Mouse (Mus musculus) embryonic facial prominence, embryonic 14.5 days (tissue): ENCODE data around the gene Sorbs1. TPM values are rescaled to one million over a fixed set of nuclear protein-coding genes. Genes with fewer than 3 reads are reported as not detected.
A peak's percentile ranks its signal among the peaks of the same experiment; 100 is the strongest.

Source experiments
- ATAC-seq: fragments of 200-750 bp; cut with Nextera tagmentation; 2 replicates; pipeline ENCODE4 v1.8.0; 2017; ENCODE audit warnings: low read depth, moderate number of reproducible peaks, moderate TSS enrichment
- DNase-seq: peaks from one replicate; pipeline ENCODE4 v3.0.0-alpha.2; 2015; ENCODE audit warnings: low spot score
- H3K27ac ChIP-seq: fragments of 300-500 bp; sonication (generic); replicated peaks from 2 replicates; pipeline ENCODE4 v1.5.1; 2014; ENCODE audit warnings: low read depth, mild to moderate bottlenecking, low read length, moderate library complexity
- H3K27me3 ChIP-seq: fragments of 300-500 bp; sonication (generic); replicated peaks from 2 replicates; pipeline ENCODE4 v1.6.1; 2014; ENCODE audit warnings: low read length; ENCODE audit not compliant: control insufficient read depth, insufficient read depth
- H3K36me3 ChIP-seq: fragments of 300-500 bp; sonication (generic); 2 replicates; pipeline ENCODE4 v1.6.1; 2014; ENCODE audit warnings: low read length, mixed read lengths; ENCODE audit not compliant: control insufficient read depth, insufficient read depth
- H3K4me1 ChIP-seq: fragments of 300-500 bp; sonication (generic); 2 replicates; pipeline ENCODE4 v1.6.1; 2014; ENCODE audit warnings: antibody characterized with exemption, low read length; ENCODE audit not compliant: control insufficient read depth, insufficient read depth
- H3K4me2 ChIP-seq: fragments of 300-500 bp; sonication (generic); 2 replicates; pipeline ENCODE4 v1.6.1; 2014; ENCODE audit warnings: low read depth, mild to moderate bottlenecking, low read length, moderate library complexity, mixed read lengths
- H3K4me3 ChIP-seq: fragments of 300-500 bp; sonication (generic); 2 replicates; pipeline ENCODE4 v1.5.1; 2014; ENCODE audit warnings: low read depth, mild to moderate bottlenecking, low read length
- H3K9ac ChIP-seq: fragments of 300-500 bp; sonication (generic); 2 replicates; pipeline ENCODE4 v1.6.1; 2014; ENCODE audit warnings: low read depth, mild to moderate bottlenecking, low read length, moderate library complexity, mixed read lengths
- H3K9me3 ChIP-seq: fragments of 300-500 bp; sonication (generic); 2 replicates; pipeline ENCODE4 v1.6.1; 2016; ENCODE audit warnings: low read length; ENCODE audit not compliant: control insufficient read depth
- WGBS: fragments of 180-500 bp; shearing (Covaris S2); extraction: QIAGEN DNeasy Blood & Tissue Kit; methylation state at CpG from one replicate; pipeline ENCODE4 v1.1.7; 2014; 5-methylcytosine and 5-hydroxymethylcytosine counted together
- polyA plus RNA-seq: library from polyadenylated mRNA; unstranded; fragments of >200 nt; fragmentation: Nextera tagmentation; extraction: Ambion mirVana; gene quantifications from 2 replicates; pipeline ENCODE4 v1.2.1, GENCODE M21; 2014

Gene Sorbs1
- polyA plus RNA-seq, 1 experiment from 2014 or later: 54.1 TPM

DNA sequence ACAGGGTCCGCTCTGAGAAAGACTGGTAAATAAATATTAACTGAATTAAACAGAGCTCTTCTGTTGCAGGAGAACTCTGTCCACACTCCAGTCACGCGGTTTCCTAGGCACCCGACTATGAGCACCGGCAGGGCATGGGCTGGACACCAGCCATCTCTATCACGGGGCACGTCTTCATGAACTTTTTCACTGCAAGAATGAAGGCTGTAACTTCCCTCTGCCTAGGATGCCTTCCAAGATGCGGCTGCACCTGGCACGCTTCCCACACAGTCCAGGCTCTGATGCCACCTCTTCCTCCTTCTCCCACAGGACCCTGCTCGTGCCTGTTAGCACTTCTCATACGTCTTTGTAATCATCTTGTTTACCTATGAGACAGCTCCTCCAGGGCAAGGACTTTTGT lies 26.0 kb downstream of the Sorbs1 start:
- Histone ChIP-seq H3K4me2 (no peak overlapping the region), H3K4me3 (no peak overlapping the region), H3K4me1 (peaks cover 7% of the 10 kb centered on the region; the same call in 1 of the 2 replicates), H3K27ac (no peak overlapping the region), H3K9ac (no peak overlapping the region), H3K27me3 (no peaks in the 10 kb centered on the region), H3K36me3 (no peaks in the 10 kb centered on the region), H3K9me3 (no peaks in the 10 kb centered on the region)
- WGBS: 68% methylated on average over 11 of the region's 11 CpGs
- DNase-seq (peak; percentile 59), ATAC-seq (peak; percentile 58; the same call in 1 of the 2 replicates)

DNA sequence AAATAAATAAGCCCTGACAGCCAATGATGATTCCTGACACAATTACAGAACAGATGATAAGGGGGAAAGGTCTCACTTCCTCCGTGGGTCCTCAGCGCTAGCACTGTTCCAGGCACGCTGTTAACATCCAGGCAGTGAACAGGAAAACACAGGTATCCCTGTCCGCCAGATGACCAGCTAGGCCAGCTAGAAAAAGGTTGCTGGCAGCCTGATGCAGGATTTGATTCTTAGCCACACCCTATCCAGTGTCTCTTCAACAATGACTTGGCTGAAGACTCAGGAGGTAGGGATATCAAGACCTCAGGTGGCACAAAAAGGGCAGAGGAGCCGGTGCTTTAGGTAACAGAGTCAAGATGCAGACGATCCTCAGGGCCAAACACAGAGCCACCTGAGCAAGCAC lies 32.5 kb downstream of the Sorbs1 start:
- Histone ChIP-seq H3K27ac (no peak overlapping the region), H3K4me2 (no peak overlapping the region), H3K36me3 (no peaks in the 10 kb centered on the region), H3K4me3 (no peak overlapping the region), H3K4me1 (peaks cover 11% of the 10 kb centered on the region), H3K9ac (no peak overlapping the region), H3K27me3 (no peaks in the 10 kb centered on the region), H3K9me3 (no peaks in the 10 kb centered on the region)
- 77% methylated on average over 6 of the region's 6 CpGs for WGBS
- no peak for DNase-seq
- no peak for ATAC-seq

DNA sequence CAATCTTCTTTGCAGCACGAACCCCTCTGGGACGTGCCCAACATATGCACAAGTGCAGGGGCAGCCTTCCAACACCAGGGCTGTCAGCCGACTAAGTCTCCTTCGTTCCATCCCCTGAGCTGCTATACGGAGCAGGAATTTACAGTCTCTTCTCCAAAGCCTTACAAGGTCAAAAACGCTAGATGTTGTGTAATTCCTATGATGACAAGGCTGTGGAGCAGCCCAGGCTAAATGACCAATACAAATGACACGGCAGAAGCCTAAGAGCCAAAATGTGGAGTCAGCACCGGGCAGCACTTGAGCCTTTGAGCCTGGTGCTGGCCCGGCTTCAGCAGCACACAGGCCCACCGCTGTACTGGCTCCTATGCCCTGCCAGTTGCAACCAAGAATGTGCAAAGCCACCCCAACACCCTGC lies 35.4 kb downstream of the Sorbs1 start:
- H3K27me3 ChIP-seq: no peaks in the 10 kb centered on the region
- no peak for ATAC-seq
- WGBS: 75% methylated on average over 10 of the region's 10 CpGs
- H3K9ac ChIP-seq: no peak overlapping the region
- H3K9me3 ChIP-seq: no peaks in the 10 kb centered on the region
- peaks cover 11% of the 10 kb centered on the region for H3K4me1 ChIP-seq
- DNase-seq: no peak
- H3K36me3 ChIP-seq: no peaks in the 10 kb centered on the region
- no peak overlapping the region for H3K4me2 ChIP-seq
- no peak overlapping the region for H3K4me3 ChIP-seq
- no peak overlapping the region for H3K27ac ChIP-seq

DNA sequence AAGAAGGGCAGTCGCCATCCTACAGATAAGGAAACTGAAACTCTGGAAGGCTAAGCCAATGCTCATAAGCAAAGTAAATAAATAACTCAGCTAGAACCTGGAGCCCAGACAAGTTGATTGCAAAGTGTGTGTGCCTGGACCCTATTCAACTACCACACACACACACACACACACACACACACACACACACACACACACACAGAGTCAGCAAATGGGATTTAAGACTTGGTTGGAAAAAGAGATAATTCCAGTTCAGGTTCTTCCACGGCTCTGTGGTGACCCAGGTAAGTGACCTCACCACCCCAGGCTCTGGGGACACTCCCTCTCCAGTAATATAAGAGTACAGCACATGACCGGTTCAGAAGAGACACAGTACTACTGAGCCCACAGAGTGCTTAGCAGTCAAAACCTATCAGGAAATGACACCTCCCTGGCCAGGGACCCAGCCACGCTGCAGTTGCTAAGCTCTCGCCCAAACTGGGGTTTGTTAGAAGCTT lies 36.1 kb downstream of the Sorbs1 start:
- H3K36me3 ChIP-seq: no peaks in the 10 kb centered on the region
- H3K9me3 ChIP-seq: no peaks in the 10 kb centered on the region
- no peak overlapping the region for H3K4me2 ChIP-seq
- peaks cover 11% of the 10 kb centered on the region for H3K4me1 ChIP-seq
- H3K4me3 ChIP-seq: no peak overlapping the region
- no peak for DNase-seq
- H3K27me3 ChIP-seq: no peaks in the 10 kb centered on the region
- no peak for ATAC-seq
- H3K27ac ChIP-seq: no peak overlapping the region
- 61% methylated on average over 5 of the region's 5 CpGs for WGBS
- H3K9ac ChIP-seq: no peak overlapping the region

DNA sequence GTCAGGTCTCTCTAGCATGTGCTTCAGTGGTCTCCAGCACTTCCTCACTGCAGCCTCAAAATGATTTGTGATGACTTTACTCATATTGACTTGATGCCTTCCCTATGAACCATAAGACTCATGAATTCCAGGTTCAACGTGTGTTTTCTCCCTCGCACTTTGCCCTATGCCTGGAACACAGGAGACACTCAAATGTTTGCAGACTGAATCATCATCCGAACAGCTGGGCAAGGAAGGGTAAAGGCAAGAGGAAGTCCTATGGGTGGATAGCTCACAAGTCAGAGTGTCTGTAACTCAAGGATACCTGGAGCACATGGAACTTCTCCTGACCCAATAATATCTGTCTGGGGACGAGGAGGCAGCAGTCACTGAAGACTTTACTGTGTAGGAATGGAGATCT lies 37.1 kb downstream of the Sorbs1 start:
- WGBS: 86% methylated on average over 4 of the region's 4 CpGs
- Histone ChIP-seq H3K27ac (no peak overlapping the region), H3K9ac (no peak overlapping the region), H3K27me3 (no peaks in the 10 kb centered on the region), H3K36me3 (no peaks in the 10 kb centered on the region), H3K4me1 (peaks cover 17% of the 10 kb centered on the region), H3K4me2 (no peak overlapping the region), H3K4me3 (no peak overlapping the region), H3K9me3 (no peaks in the 10 kb centered on the region)
- ATAC-seq (no peak), DNase-seq (no peak)

DNA sequence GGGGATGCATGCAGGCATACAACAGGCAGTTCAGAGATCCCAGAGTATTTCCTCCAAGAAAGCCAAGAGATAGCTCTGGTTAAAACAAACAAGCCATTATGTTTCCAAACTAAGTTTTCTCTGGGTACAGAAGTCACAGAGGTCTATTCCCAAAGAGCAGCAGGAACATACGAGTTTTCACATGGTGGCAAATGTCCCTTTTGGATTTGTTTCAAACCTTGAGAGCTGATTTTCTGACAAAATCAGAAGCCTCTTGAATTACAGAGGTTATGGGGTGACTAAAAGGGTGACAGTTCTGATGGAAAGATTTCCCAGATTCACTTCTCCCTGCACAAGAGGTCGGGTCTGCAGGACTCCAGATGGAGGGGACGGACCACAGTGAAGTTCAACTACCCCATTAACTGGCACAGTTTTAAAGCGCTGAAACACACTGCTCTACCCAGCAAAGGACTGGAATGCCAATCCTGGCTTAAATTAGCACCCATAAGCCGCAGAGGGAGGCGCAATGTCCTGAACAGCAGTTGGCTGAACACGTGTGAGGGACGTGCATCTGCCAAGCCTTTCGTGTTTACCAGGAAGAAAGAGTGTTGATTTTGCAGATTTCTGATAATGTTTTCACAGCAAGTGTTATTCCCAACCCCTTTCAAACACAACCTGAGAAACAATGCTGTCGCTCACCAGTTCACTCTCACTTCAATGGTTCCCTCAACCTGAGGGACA lies 41.9 kb downstream of the Sorbs1 start:
- 71% methylated on average over 10 of the region's 10 CpGs for WGBS
- DNase-seq (no peak), ATAC-seq (no peak)
- Histone ChIP-seq H3K27ac (no peak overlapping the region), H3K9ac (no peak overlapping the region), H3K4me1 (peaks cover 9% of the 10 kb centered on the region), H3K9me3 (no peaks in the 10 kb centered on the region), H3K27me3 (no peaks in the 10 kb centered on the region), H3K36me3 (no peaks in the 10 kb centered on the region), H3K4me3 (no peak overlapping the region), H3K4me2 (no peak overlapping the region)

DNA sequence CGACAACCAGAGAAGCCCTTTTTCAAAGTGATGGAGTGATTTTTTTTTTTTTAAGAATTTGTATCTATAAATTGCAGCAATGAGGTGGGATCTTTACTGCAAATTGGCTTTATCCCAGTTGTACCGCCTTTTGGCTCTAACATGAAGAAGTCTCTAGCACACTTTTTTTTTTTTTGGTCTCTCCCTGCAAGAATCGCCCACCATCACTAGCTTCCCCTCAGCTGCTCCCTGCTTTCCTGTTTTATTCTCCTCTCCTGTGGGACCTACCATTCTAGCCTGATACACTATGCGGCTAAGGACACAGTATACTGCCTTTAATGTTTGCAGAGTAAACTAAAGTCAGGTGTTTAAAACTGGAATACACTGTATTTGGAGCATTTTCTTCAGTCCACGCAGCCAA lies 43.8 kb downstream of the Sorbs1 start:
- Histone ChIP-seq H3K4me1 (peaks cover 9% of the 10 kb centered on the region), H3K36me3 (no peaks in the 10 kb centered on the region), H3K27me3 (no peaks in the 10 kb centered on the region), H3K4me3 (no peak overlapping the region), H3K27ac (no peak overlapping the region), H3K9ac (no peak overlapping the region), H3K4me2 (no peak overlapping the region), H3K9me3 (no peaks in the 10 kb centered on the region)
- WGBS: 71% methylated on average over 5 of the region's 5 CpGs
- ATAC-seq: no peak
- no peak for DNase-seq

DNA sequence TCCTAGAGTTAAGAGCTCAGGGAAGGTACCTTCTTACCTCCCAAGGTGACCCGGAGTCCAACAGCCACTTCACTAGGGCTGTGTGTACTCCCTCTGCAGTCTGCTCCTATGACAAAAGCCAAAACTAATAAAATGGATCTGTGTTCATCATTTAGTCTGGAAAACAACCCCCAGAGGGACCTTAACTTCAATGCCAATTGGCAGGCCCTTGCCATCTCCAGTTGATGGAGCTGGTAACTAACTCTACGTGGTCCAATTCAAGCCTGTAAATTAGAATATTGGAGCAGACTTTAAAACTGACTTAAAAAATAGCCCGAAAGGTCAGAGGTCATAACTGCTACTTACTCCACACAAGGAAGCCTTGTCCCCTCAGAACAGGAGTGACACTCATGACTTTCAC lies 45.3 kb downstream of the Sorbs1 start:
- H3K36me3 ChIP-seq: no peaks in the 10 kb centered on the region
- no peaks in the 10 kb centered on the region for H3K9me3 ChIP-seq
- H3K9ac ChIP-seq: no peak overlapping the region
- H3K4me2 ChIP-seq: no peak overlapping the region
- 87% methylated on average over 3 of the region's 3 CpGs for WGBS
- no peaks in the 10 kb centered on the region for H3K27me3 ChIP-seq
- no peak overlapping the region for H3K27ac ChIP-seq
- H3K4me1 ChIP-seq: peaks cover 9% of the 10 kb centered on the region
- DNase-seq: no peak
- H3K4me3 ChIP-seq: no peak overlapping the region
- ATAC-seq: no peak

DNA sequence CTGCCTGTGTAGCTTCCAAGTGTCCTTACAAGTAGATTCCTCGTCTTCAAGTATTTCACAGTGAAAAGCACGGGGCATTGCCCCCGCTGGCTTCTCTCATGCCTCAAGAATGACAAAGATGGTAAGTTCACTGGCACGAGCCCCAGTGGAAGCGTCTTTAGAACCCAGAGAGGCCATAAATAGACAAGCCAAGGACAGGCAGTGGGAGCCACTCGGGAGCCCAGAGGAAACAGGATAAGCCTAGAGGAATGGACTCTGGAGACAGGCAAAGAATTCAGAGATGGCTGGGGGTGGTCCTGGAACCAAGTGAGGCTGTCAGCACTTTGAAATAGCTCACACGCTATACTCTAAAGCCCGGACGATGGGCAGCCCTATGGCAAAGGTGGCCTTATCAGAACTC lies 45.8 kb downstream of the Sorbs1 start:
- 65% methylated on average over 9 of the region's 9 CpGs for WGBS
- ATAC-seq: no peak
- no peak for DNase-seq
- no peak overlapping the region for H3K4me3 ChIP-seq
- H3K27ac ChIP-seq: no peak overlapping the region
- H3K27me3 ChIP-seq: no peaks in the 10 kb centered on the region
- H3K4me1 ChIP-seq: peaks cover 9% of the 10 kb centered on the region
- no peaks in the 10 kb centered on the region for H3K9me3 ChIP-seq
- H3K36me3 ChIP-seq: no peaks in the 10 kb centered on the region
- no peak overlapping the region for H3K9ac ChIP-seq
- H3K4me2 ChIP-seq: no peak overlapping the region
